Mouse (Mus musculus): ENCODE measurements around the gene Elavl1.
A peak's percentile ranks its signal among the peaks of the same experiment; 100 is the strongest.
"Not testable (repeated sequence)": the region's sequence is repeated elsewhere in the genome, so short reads cannot be mapped to it uniquely, and the experiment has no call there.

Elavl1 gene

GRCm38 (mm10) chr8:4324983-4325750, at the start of gene Elavl1, which contains the start of gene Ccl25:
TSS of gene Elavl1 (minus strand) at chr8:4325413.
TSS of gene Ccl25 (plus strand) at chr8:4325210.
- DNase-seq (ENCODE audit: low spot score), result peak; percentile 98

- peak; percentile 25 for DNase-seq (ENCODE audit: low spot score)
Measured at GRCm38 (mm10) chr8:4372657-4373056, 47.4 kb upstream of the Elavl1 start.

- DNase-seq (ENCODE audit: low spot score), result peak; percentile 7
Measured at GRCm38 (mm10) chr8:4370078-4370477, 44.9 kb upstream of the Elavl1 start.

DNA sequence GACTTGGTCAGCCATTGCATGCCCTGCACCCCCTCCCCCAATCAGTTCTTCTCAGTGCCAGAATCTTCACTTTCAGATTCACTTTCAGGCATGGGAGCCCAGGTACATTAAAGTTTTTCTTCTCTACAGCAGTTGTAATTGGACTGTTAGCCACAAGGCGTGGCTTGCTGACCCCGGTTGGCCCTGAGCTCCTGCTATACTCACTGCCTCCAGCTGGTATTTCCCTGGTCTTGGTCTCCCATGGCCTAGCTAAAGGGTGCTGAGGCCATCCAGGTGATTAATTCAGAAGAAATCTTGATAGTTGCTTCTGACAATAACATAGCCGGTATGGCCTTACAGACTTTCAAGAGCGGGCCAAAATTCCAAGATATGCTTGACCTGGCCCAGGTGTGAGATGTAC, 43.3 kb upstream of the Elavl1 start:
- no peak for DNase-seq (ENCODE audit: low spot score)

GRCm38 (mm10) chr8:4367808-4368207, 42.6 kb upstream of the Elavl1 start:
- no peak for DNase-seq (ENCODE audit: low spot score)

DNA sequence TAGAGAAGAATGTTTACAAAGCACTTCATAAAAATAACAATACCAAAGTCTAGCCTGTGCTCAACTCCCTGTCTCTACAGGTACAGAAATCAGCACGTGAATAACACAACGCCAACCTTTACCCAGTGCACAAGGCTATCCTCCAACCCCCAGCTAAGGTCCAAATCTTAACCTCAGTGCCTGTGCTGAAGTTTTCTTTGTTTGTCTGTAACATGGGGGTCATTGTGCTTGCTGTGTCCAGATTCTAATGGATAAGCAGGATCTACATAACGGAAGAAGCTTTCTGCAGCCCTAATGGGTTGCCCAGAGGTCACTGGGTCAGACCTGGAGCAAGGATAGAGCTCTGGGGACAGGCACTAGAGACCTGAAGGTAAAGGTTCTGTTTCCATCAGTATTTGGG, 41.0 kb upstream of the Elavl1 start:
- DNase-seq (ENCODE audit: low spot score), result no peak

GRCm38 (mm10) chr8:4360922-4361321, 35.7 kb upstream of the Elavl1 start:
- no peak for DNase-seq (ENCODE audit: low spot score)

DNA sequence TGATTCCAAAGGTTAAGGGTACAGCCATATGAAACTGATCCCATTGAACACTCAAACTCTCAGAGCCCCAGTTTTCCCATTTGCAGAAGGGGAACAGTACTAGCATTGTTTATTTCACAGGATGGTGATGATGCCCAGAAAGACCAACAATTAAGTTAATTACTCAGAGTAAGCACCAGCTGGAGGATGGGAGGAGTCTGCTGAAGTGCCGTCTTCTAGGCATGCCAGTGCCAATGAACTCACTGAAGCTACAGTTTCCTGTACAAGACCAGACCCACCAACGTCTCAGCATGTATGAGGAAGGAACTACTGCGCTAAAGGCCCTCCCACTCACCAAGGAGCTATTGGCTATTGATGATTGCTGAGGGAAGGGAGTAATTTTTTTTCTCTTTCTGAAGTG, 34.1 kb upstream of the Elavl1 start:
- DNase-seq (ENCODE audit: low spot score), result no peak

DNA sequence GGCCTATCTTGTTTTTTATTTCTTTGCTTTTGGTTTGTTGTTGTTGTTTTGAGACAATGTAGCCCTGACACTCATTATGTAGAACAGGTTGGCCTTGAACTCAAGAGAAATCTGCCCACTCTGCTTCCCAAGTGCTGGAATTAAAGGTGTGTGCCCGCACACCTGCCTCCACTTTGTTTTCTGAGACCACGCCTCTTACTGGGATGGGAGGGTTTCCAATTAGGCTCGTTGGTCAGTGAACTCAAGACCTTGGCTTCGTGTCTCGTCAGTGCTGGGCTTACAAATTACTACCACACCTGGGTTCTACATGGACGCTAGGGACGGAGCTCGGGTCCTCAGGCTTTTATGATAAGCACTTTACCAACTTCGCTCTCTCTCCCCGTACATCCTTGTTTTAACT, 30.2 kb upstream of the Elavl1 start:
- no peak for DNase-seq (ENCODE audit: low spot score)

GRCm38 (mm10) chr8:4354516-4354915, 29.3 kb upstream of the Elavl1 start:
- no peak for DNase-seq (ENCODE audit: low spot score)

GRCm38 (mm10) chr8:4353741-4354140, 28.5 kb upstream of the Elavl1 start:
- DNase-seq (ENCODE audit: low spot score), result no peak

DNA sequence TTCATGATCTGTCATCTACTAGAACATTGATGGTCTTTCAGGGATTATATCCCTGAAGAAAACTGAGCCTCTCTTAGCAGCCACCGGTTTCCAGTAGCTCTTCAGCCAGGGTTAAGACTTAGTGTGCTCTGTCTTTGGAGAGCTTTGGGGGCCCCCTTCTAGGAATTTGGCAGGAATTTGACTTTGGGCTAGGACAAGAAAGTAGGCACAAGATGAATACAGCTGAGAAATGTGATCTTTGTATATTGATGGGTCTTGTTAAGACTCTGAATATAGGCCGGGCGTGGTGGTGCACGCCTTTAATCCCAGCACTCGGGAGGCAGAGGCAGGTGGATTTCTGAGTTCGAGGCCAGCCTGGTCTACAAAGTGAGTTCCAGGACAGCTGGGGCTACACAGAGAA, 27.3 kb upstream of the Elavl1 start:
- not testable (repeated sequence) for DNase-seq (ENCODE audit: low spot score)

DNA sequence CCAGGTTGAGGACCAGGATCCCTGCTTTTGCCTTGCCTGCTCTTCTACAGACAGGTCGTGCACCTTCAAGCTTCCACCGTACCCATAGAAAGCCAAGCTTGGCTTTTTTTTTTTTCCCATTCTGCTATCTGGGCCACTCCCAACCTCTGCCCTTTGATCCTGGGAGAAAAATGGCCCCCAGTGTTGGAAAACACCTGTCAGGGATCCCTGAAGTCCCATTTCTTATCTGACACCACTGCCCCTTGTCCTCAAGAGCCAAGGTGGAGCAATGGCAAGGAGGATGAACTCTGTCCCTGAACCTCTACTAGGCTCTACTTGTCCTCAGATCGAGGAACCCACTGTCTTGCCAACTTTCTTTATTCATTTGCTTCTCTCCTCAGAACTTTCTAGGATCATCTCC, 25.4 kb upstream of the Elavl1 start:
- DNase-seq (ENCODE audit: low spot score), result no peak

GRCm38 (mm10) chr8:4349335-4349734, 24.1 kb upstream of the Elavl1 start:
- no peak for DNase-seq (ENCODE audit: low spot score)

- DNase-seq (ENCODE audit: low spot score), result no peak
Measured at GRCm38 (mm10) chr8:4348275-4348674, 23.1 kb upstream of the Elavl1 start.

- no peak for DNase-seq (ENCODE audit: low spot score)
Measured at GRCm38 (mm10) chr8:4347661-4348060, 22.4 kb upstream of the Elavl1 start.

- no peak for DNase-seq (ENCODE audit: low spot score)
Measured at GRCm38 (mm10) chr8:4340207-4340606, 15.0 kb upstream of the Elavl1 start.

DNA sequence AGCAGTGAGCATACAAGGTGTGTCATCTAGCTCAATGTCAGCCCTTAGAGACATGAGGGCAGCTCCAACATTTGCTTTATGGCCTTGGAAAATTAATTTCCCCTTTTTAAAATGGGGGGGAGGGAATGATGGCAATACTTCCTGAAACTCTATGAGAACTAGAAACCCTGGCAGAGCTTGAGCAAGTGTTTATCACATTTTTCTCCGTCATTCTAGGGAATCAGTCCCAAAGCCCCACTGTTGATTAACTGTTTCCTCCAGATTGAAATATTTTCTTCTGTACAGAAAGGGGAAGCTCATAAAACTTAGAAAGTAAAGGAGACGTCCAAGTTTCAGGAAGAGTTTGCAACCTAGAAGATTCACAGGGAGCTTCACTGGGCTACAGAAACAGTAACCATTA, 10.5 kb upstream of the Elavl1 start:
- no peak for DNase-seq (ENCODE audit: low spot score)

- DNase-seq (ENCODE audit: low spot score), result no peak
Measured at GRCm38 (mm10) chr8:4333966-4334365, 8.8 kb upstream of the Elavl1 start.

- DNase-seq (ENCODE audit: low spot score), result no peak
Measured at GRCm38 (mm10) chr8:4329000-4329399, 3.8 kb upstream of the Elavl1 start.

DNA sequence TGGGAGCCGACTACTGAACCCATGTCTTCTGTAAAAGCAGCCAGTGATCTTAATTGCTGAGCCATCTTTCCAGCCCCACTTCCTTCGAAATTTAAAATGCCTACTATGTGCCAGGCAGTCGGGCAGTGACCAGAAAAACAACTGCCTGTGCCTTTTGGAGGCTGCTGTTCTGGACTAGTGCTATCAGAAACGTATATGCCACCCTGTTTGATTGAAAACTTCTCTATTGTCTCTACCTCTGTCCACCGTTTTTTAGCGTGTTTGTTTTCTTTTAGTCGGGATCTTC, 481 bp upstream of the Elavl1 start:
- no peak for DNase-seq (ENCODE audit: low spot score)

DNA sequence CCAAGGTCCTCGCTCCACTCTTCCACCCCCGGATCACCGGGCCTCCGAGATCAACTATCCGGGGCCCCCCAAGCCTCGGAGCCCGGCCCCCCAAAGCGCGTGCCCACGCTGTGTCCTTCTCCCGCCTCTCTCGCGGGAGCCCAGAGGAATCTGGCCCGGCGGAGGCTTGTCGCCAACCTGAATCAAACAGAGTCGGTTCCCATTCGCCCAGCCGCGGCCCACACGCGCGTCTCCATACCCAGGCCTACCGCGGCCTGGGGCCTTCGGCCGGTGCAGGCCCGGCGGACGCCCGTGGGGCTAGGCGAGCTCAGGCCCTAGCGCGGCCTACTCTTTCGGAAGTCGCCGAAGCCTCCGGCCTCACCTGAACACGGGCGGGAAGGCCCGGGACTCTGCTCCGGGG, 688 bp downstream of the Elavl1 start:
- no peak for DNase-seq (ENCODE audit: low spot score)

DNA sequence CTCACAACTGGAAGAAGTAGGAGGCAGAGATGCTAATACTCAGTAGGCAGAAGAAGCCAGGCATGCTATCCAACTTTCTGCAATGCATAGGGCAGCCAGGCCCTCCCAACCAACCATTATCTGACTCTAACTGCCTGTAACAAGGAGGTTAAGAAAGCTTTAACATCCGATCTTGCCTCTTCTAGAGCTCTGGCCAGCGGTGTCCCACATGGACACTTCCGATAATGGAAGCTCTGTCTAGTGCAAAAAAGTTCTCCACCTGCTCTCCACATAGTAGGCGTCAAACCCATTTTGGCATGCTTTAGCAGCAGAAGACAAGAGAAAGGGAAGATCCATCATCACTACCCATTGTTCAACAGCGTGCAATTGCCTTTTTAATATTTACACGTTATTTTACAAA, 1.3 kb downstream of the Elavl1 start:
- DNase-seq (ENCODE audit: low spot score), result peak; percentile 8

DNA sequence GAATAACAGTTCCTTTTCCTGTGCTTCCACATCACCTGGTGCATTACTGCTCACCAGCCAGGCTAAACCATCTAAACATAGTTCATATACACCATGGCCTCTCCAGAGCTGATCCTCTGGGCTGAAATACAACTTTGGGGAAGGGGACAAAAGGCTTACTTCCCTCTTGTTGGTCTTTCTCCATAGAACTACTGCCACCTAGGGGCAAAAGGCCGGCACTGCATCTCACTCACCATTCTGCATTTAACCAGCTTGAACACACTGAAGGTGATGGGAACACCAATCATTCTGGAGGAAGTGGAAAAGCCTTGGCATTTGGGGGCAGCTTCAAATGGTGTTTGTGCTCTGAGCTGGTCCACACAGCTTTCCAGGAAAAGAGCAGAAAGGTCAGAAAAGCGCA, 2.7 kb downstream of the Elavl1 start:
- peak; percentile 95 for DNase-seq (ENCODE audit: low spot score)

DNA sequence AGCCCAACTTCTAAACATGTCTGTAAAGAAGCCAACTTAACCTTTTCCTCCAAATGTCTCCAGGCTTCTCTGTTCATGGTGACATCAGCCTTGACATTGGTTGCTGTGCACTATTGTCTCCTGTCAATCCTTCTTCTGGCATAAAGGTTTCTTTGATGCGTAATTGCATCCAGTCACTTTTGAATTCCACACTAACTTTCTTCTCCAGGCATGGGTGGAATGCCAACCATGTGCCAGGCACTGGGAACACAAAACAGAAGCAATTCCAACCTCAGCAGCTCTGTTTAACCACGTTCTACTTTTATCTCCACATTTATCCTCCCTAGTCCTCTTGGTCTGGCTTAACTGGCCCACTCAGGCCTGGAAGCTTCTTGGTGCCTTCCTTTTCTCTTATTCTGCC, 4.2 kb downstream of the Elavl1 start:
- no peak for DNase-seq (ENCODE audit: low spot score)
